Mouse (Mus musculus): ENCODE results near the gene Rpl9.

DNA sequence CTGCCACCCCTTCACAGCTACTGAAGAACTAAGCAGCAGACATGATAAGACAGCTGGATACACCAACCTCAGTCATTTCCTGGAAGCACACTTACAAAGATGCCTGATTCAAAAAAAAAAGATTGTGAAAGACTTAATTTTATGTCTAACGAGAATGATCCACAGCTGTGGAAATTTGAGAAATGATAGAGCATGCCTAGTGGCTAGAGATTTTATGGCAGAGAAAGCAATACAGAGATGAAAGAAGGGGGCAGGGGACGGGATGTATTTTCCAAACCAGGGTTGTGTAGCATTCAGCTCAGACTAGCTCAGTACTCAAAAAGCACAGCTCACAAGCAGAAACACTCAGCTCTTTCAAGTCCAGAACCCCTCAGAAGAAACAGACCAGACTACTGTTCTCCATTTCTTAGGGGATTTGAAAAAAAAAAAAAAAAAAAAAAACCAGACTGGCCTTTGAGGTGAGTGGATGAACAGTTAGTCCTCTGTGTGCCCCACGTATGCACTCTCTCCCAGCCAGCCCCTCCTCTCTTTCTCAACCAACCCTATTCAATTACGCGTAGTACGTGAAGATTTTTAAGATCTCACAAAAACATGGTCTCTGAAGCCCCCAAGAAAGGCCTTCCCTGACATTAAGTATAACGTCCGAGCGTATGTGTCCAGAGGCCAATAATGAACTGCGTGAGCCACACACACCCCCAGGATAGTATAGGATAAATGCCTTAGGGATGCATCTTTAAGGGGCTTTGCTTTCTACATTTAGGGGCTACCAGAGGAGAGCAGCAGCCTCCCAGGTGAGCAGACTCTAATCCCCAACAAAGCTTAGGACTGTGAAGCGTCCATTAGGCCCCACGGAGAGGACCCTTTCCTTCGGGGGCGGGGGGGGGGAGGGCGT, 43.5 kb upstream of the Rpl9 start:
- TF ChIP-seq POLR2A (IDR thresholded peaks at IDR 0.05; ENCODE audit: low read depth, low read length) (no peak), CTCF (IDR thresholded peaks at IDR 0.05; ENCODE audit: borderline replicate concordance, insufficient read depth, low read length) (no peak)
